9 mouse cellular contexts compared by ENCODE assay signal in the genomic region with DNA sequence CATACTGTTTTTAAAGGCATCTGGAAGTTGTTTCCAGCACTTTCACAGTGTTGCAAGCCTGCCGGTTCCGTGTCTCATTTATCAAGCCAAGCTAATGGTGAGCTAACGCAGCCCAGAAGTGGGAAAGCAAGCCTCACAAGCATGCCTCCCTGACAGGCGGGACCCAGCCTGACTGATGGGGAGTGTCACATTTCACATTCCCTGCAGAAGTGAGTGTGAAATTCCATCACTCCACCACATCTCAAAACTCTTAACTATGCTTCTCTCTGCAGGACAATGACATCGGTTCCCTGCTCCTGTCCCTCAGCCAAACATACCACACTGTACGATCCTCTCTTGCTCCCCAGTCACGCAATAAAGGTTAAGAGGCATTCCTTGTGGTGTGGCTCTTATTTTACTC. TPM values are rescaled to one million over a fixed set of nuclear protein-coding genes. Genes with fewer than 3 reads are reported as not detected.
DNase-seq lines count a peak whose midpoint lies in the region; ATAC-seq and TF ChIP-seq lines count a peak whose summit lies in the region.
"Had no signal": no experiment of that assay in that cellular context is flagged by ENCODE, and none has a peak within 500 bp of the region (broad histone marks: within the 10 kb centered on the region; RNA-seq: fewer than 3 reads in every experiment).

No protein-coding gene starts in this region.

- H3K36me3 ChIP-seq in forebrain, embryonic 10.5 days (replicated peaks), result no peaks in the 10 kb centered on the region
- no peaks in the 10 kb centered on the region for H3K36me3 ChIP-seq in forebrain, embryonic 13.5 days (ENCODE audit: poor library complexity, severe bottlenecking)
- no peaks in the 10 kb centered on the region for H3K36me3 ChIP-seq in lung, postnatal 0 days (ENCODE audit: insufficient read depth, low read length)

- no peak for DNase-seq in forebrain, embryonic 10.5 days (ENCODE audit: extremely low spot score, low spot score)
- peak; percentile 66 for DNase-seq in embryo, embryonic 9.5 days (ENCODE audit: extremely low spot score)
- DNase-seq in heart, postnatal 10 days, result peak; percentile 55 to 67
- peak; percentile 89 for DNase-seq in lung, postnatal 0 days (ENCODE audit: low spot score)
- DNase-seq in adrenal gland, postnatal 25 days, result no peak
- DNase-seq in adrenal gland, postnatal 10 days, result no peak

- no peak overlapping the region for H3K4me2 ChIP-seq in forebrain, embryonic 13.5 days
- peak overlapping the region; percentile 1; the same call in 1 of the 2 replicates for H3K4me2 ChIP-seq in lung, postnatal 0 days (replicated peaks; ENCODE audit: low read depth, low read length)

- intact Hi-C loops in heart, postnatal 10 days (cut with DNase I), result no loop called here

- H3K27me3 ChIP-seq in forebrain, embryonic 10.5 days (ENCODE audit: poor library complexity, severe bottlenecking), result no peaks in the 10 kb centered on the region
- H3K27me3 ChIP-seq in forebrain, embryonic 13.5 days, result no peaks in the 10 kb centered on the region
- H3K27me3 ChIP-seq in lung, postnatal 0 days (replicated peaks; ENCODE audit: insufficient read depth, low read length), result no peaks in the 10 kb centered on the region

- no peak overlapping the region for H3K9ac ChIP-seq in forebrain, embryonic 13.5 days
- no peak overlapping the region for H3K9ac ChIP-seq in lung, postnatal 0 days (replicated peaks; ENCODE audit: low read depth)

- no peak for TF ChIP-seq CTCF in lung, postnatal 0 days (IDR thresholded peaks at IDR 0.05)

- peak overlapping the region; percentile 40; the same call in 1 of the 2 replicates for H3K27ac ChIP-seq in forebrain, embryonic 10.5 days
- H3K27ac ChIP-seq in forebrain, embryonic 13.5 days, result no peak overlapping the region
- no peak overlapping the region for H3K27ac ChIP-seq in lung, postnatal 0 days (ENCODE audit: low read length)

- peak; percentile 57 for TF ChIP-seq EP300 in lung, postnatal 0 days (IDR thresholded peaks at IDR 0.05)

- peaks cover 32% of the 10 kb centered on the region for H3K4me1 ChIP-seq in forebrain, embryonic 10.5 days
- peaks cover 24% of the 10 kb centered on the region for H3K4me1 ChIP-seq in forebrain, embryonic 13.5 days
- H3K4me1 ChIP-seq in lung, postnatal 0 days (ENCODE audit: insufficient read depth, low read depth, low read length), result no peaks in the 10 kb centered on the region; the same call in 1 of the 2 replicates

- 45% methylated on average over 7 of the region's 7 CpGs for WGBS in forebrain, embryonic 10.5 days
- 47% methylated on average over 7 of the region's 7 CpGs for WGBS in forebrain, embryonic 13.5 days
- WGBS in lung, postnatal 0 days, result 9% methylated on average over 7 of the region's 7 CpGs

- ATAC-seq in forebrain, embryonic 13.5 days, result no peak
- peak; percentile 92 for ATAC-seq in lung, postnatal 0 days
- ATAC-seq in erythroid progenitor cell, adult 5-6 weeks (replicated peaks; ENCODE audit: low FRiP score, poor library complexity, severe bottlenecking), result no peak

- no peak overlapping the region for H3K4me3 ChIP-seq in forebrain, embryonic 10.5 days
- H3K4me3 ChIP-seq in forebrain, embryonic 13.5 days, result no peak overlapping the region
- no peak overlapping the region for H3K4me3 ChIP-seq in lung, postnatal 0 days (ENCODE audit: low read depth, low read length)

- no peaks in the 10 kb centered on the region for H3K9me3 ChIP-seq in forebrain, embryonic 10.5 days
- H3K9me3 ChIP-seq in forebrain, embryonic 13.5 days (replicated peaks), result no peaks in the 10 kb centered on the region
- H3K9me3 ChIP-seq in lung, postnatal 0 days (ENCODE audit: low read length), result no peaks in the 10 kb centered on the region

RNA-seq across cellular contexts. Expression of gene Fig4, which starts 10.0 kb away (rescaled TPM):
- 15.7 and 16.7 TPM in 2 replicates for polyA plus RNA-seq in forebrain, embryonic 10.5 days (2016; fragmentation: Nextera tagmentation; extraction: Ambion mirVana)
- 22.0 and 24.0 TPM in 2 replicates for polyA plus RNA-seq in forebrain, embryonic 13.5 days (2015; fragmentation: Nextera tagmentation; extraction: Ambion mirVana)
- 10 to 100 TPM; 34.2 to 38.7 TPM for total RNA-seq in heart, postnatal 10 days (2021)
- 16.1 and 18.1 TPM in 2 replicates for polyA plus RNA-seq in lung, postnatal 0 days (2015; fragmentation: Nextera tagmentation; extraction: Ambion mirVana)
- 14.1 and 18.0 TPM in 2 replicates for total RNA-seq in erythroid progenitor cell, adult 5-6 weeks (2015; ENCODE audit: low replicate concordance)
- 13.7 and 15.4 TPM in 2 replicates for total RNA-seq in erythroid progenitor cell, adult 5-6 weeks (2017; ENCODE audit: low replicate concordance)
- total RNA-seq in adrenal gland, postnatal 25 days (2021), result 16.7 and 22.8 TPM in 2 replicates
- total RNA-seq in adrenal gland, postnatal 10 days (2021), result 10 to 100 TPM; 13.3 to 16.4 TPM

RNA-seq across cellular contexts. Expression of gene Ak9, which starts 10.8 kb away (rescaled TPM):
- polyA plus RNA-seq in forebrain, embryonic 10.5 days (2016; fragmentation: Nextera tagmentation; extraction: Ambion mirVana), result 0.02 TPM in 2 replicates
- polyA plus RNA-seq in forebrain, embryonic 13.5 days (2015; fragmentation: Nextera tagmentation; extraction: Ambion mirVana), result 0.15 and 0.21 TPM in 2 replicates
- total RNA-seq in heart, postnatal 10 days (2021), result not detected
- polyA plus RNA-seq in lung, postnatal 0 days (2015; fragmentation: Nextera tagmentation; extraction: Ambion mirVana), result 0.87 and 0.99 TPM in 2 replicates
- total RNA-seq in erythroid progenitor cell, adult 5-6 weeks (2015; ENCODE audit: low replicate concordance), result not detected in 2 replicates
- 0.13 TPM in 1 of 2 replicates, not detected in the other for total RNA-seq in erythroid progenitor cell, adult 5-6 weeks (2017; ENCODE audit: low replicate concordance)
- total RNA-seq in adrenal gland, postnatal 25 days (2021), result 0.06 TPM in 1 of 2 replicates, not detected in the other
- total RNA-seq in adrenal gland, postnatal 10 days (2021), result not detected
- polyA plus RNA-seq: liver, embryonic 16.5 days had no signal

Comparison
In these comparisons a context has a peak if more than half of its experiments do, and no peak if none do; other contexts are left out.
1. DNase-seq: peak in embryo, embryonic 9.5 days (single experiment), heart, postnatal 10 days (2 of 2) and lung, postnatal 0 days (single experiment); none in forebrain, embryonic 10.5 days (single experiment), adrenal gland, postnatal 25 days (single experiment) and adrenal gland, postnatal 10 days (single experiment).